Mouse (Mus musculus) C2C12 (cell line): ENCODE measurements around the gene Kat6b. TPM values are rescaled to one million over a fixed set of nuclear protein-coding genes. Genes with fewer than 3 reads are reported as not detected.

ENCODE experiments used
- H3K27me3 ChIP-seq: one replicate; pipeline ENCODE4 v1.6.1; 2011; ENCODE audit not compliant: control insufficient read depth, insufficient read depth, insufficient read length
- H3K36me3 ChIP-seq: one replicate; pipeline ENCODE4 v1.6.1; 2011; ENCODE audit not compliant: control insufficient read depth, insufficient read depth
- H3K4me3 ChIP-seq: one replicate; pipeline ENCODE4 v1.5.1; 2011; ENCODE audit warnings: mild to moderate bottlenecking, control low read depth; ENCODE audit not compliant: poor library complexity, insufficient read depth, severe bottlenecking
- H3K79me2 ChIP-seq: one replicate; pipeline ENCODE4 v1.6.1; 2011; ENCODE audit not compliant: control insufficient read depth, insufficient read depth
- H3K79me3 ChIP-seq: one replicate; pipeline ENCODE4 v1.6.1; 2011; ENCODE audit warnings: low read depth, control low read depth
- H3ac ChIP-seq: one replicate; pipeline ENCODE3; 2011; ENCODE audit warnings: low read depth; ENCODE audit not compliant: control insufficient read depth, insufficient read length
- CEBPB ChIP-seq: IDR thresholded peaks from one replicate; pipeline ENCODE4 v1.6.1; 2011; ENCODE audit warnings: low read depth, mild to moderate bottlenecking, control low read depth, moderate library complexity
- CTCF ChIP-seq: IDR thresholded peaks from one replicate; pipeline ENCODE4 v1.5.1; 2011; ENCODE audit not compliant: control insufficient read depth, insufficient read depth, insufficient read length
- FOSL1 ChIP-seq: IDR thresholded peaks from one replicate; pipeline ENCODE4 v1.8.0; 2011; ENCODE audit warnings: mild to moderate bottlenecking, low read length; ENCODE audit not compliant: poor library complexity, insufficient read depth, severe bottlenecking
- MAX ChIP-seq: IDR thresholded peaks from one replicate; pipeline ENCODE4 v1.6.1; 2011; ENCODE audit warnings: mild to moderate bottlenecking, control low read depth
- MYOD1 ChIP-seq: IDR thresholded peaks from one replicate; pipeline ENCODE4 v1.6.1; 2011; ENCODE audit warnings: low read depth; ENCODE audit not compliant: control insufficient read depth, insufficient read length
- MYOG ChIP-seq: IDR thresholded peaks from one replicate; pipeline ENCODE4 v1.6.1; 2011; ENCODE audit not compliant: control insufficient read depth, insufficient read length; ENCODE audit errors: extremely low read depth
- USF1 ChIP-seq: IDR thresholded peaks from one replicate; pipeline ENCODE4 v1.6.1; 2011; ENCODE audit warnings: low read depth, mild to moderate bottlenecking, control low read depth, moderate library complexity
- polyA plus RNA-seq: library from polyadenylated mRNA; unstranded; fragments of >200 nt; fragmentation: generic; extraction: Trizol; gene quantifications from one replicate; pipeline ENCODE4 v1.2.1, GENCODE M21; 2012; ENCODE audit warnings: missing spikeins

The Kat6b gene
- polyA plus RNA-seq, 1 experiment: 2.7 TPM

- TF ChIP-seq USF1 (no peak), MAX (no peak), CTCF (no peak), MYOD1 (no peak), MYOG (no peak), FOSL1 (no peak), CEBPB (no peak)
- no peak overlapping the region for H3ac ChIP-seq
- H3K4me3 ChIP-seq: no peak overlapping the region
- no peaks in the 10 kb centered on the region for H3K79me3 ChIP-seq
- no peaks in the 10 kb centered on the region for H3K79me2 ChIP-seq
- H3K36me3 ChIP-seq: no peaks in the 10 kb centered on the region
- H3K27me3 ChIP-seq: no peaks in the 10 kb centered on the region
Measured at GRCm38 (mm10) chr14:21565541-21566353, 84.5 kb downstream of the Kat6b start.

- no peaks in the 10 kb centered on the region for H3K79me2 ChIP-seq
- no peak overlapping the region for H3ac ChIP-seq
- H3K36me3 ChIP-seq: no peaks in the 10 kb centered on the region
- no peaks in the 10 kb centered on the region for H3K27me3 ChIP-seq
- H3K79me3 ChIP-seq: no peaks in the 10 kb centered on the region
- H3K4me3 ChIP-seq: no peak overlapping the region
- TF ChIP-seq USF1: no peak
- TF ChIP-seq CTCF: no peak
- no peak for TF ChIP-seq MYOD1
- TF ChIP-seq FOSL1: no peak
- TF ChIP-seq MAX: no peak
- TF ChIP-seq MYOG: no peak
- TF ChIP-seq CEBPB: no peak
Measured at GRCm38 (mm10) chr14:21567293-21567984, 86.2 kb downstream of the Kat6b start.

GRCm38 (mm10) chr14:21568821-21569220 is 87.6 kb downstream of the Kat6b start:
- Histone ChIP-seq H3K4me3 (no peak overlapping the region), H3K79me2 (no peaks in the 10 kb centered on the region)
- no peak for TF ChIP-seq MYOD1
- no peak for TF ChIP-seq MYOG
- no peak for TF ChIP-seq CTCF
- no peak for TF ChIP-seq CEBPB
- TF ChIP-seq USF1: no peak
- no peak for TF ChIP-seq MAX

GRCm38 (mm10) chr14:21574686-21575309 is 93.6 kb downstream of the Kat6b start:
- no peak overlapping the region for H3K4me3 ChIP-seq
- H3ac ChIP-seq: no peak overlapping the region
- no peaks in the 10 kb centered on the region for H3K79me2 ChIP-seq
- TF ChIP-seq FOSL1 (no peak), MYOD1 (no peak), USF1 (no peak), MAX (no peak), CEBPB (no peak), MYOG (no peak), CTCF (no peak)
- H3K27me3 ChIP-seq: no peaks in the 10 kb centered on the region
- no peaks in the 10 kb centered on the region for H3K79me3 ChIP-seq
- H3K36me3 ChIP-seq: no peaks in the 10 kb centered on the region

More at GRCm38 (mm10) chr14:21568821-21569220, 87.6 kb downstream of the Kat6b start:
- H3K79me3 ChIP-seq: no peaks in the 10 kb centered on the region
- no peaks in the 10 kb centered on the region for H3K27me3 ChIP-seq
- no peaks in the 10 kb centered on the region for H3K36me3 ChIP-seq
- H3ac ChIP-seq: no peak overlapping the region

GRCm38 (mm10) chr14:21576867-21577266 is 95.6 kb downstream of the Kat6b start:
- H3K79me2 ChIP-seq: no peaks in the 10 kb centered on the region
- no peak for TF ChIP-seq FOSL1
- H3K36me3 ChIP-seq: no peaks in the 10 kb centered on the region
- H3K4me3 ChIP-seq: no peak overlapping the region
- no peaks in the 10 kb centered on the region for H3K79me3 ChIP-seq
- no peak overlapping the region for H3ac ChIP-seq
- H3K27me3 ChIP-seq: no peaks in the 10 kb centered on the region
